Mouse (Mus musculus) liver, adult 2 months (tissue): Measurements from ENCODE around the gene Sgtb.

Source experiments
- CTCF ChIP-seq: fragments of 200-500 bp; IDR thresholded peaks from 2 replicates; pipeline ENCODE4 v1.5.1; 2011; ENCODE audit warnings: low read depth, low read length, control low read depth
- POLR2A ChIP-seq: fragments of 200-500 bp; IDR thresholded peaks from 2 replicates; pipeline ENCODE4 v1.6.1; 2011; ENCODE audit warnings: low read length, control low read depth; ENCODE audit not compliant: insufficient read depth; ENCODE audit errors: extremely low read depth

- TF ChIP-seq CTCF (peak; percentile 94), POLR2A (no peak)
Observed at GRCm38 (mm10) chr13:104089387-104089786, 20.2 kb upstream of the Sgtb start.
